Mouse (Mus musculus): ENCODE measurements around the gene Inha.

Gene Inha

DNA sequence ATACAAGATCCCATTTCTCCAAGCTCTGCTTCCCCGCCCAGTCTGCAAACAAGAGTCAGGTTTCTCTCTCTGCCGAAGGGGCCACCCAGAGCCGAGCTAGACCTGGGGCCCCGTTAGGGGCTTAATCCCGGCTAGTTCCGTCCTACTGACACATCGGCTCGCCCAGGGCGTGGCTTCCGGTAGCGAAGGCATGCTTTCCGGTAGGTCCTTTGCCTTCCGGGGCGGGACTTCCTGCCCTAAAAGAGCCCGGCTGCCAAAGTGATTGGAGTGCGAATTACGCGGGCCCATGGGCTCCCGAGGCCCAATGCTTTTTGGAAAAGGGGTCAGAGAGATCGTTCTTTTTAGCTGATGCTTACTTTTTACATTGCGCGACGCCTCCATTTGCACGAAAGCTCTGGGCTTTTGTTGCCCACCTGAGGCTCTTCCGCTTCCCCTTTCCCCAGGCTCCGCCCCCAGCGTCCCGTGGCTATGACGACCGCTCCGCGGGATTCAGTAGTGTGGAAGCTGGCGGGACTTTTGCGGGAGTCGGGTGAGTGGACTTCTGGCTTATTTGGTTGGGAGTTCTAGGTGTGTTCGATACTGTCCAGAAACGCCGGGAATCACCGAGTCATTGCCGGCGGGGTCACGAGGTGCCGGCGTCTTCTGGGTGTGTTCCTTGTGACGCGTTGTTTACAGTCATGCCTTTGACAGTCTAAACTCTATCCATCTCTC lies 14.6 kb downstream of the Inha start, which contains the start of gene Stk11ip:
TSS of gene Stk11ip (plus strand) at position 209 of the 711 bp plus-strand sequence.
- DNase-seq = peak; percentile 84

DNA sequence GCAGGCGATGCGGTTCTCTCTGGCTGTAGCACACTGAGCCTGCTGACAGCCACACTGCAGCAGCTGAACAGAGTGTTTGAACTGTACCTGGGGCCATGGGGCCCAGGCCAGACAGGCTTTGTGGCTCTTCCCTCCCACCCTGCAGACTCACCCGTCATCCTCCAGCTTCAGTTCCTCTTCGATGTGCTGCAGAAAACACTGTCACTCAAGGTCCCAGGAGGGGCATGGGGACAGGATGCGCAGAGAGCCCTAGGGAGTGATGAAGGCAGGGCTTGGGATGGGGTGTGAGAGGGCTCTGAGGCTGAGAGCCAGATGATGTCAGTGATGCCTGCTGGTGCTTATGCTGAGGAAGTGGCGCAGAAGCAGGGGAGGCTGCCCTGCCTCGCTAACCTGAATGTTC lies 17.8 kb downstream of the Inha start:
- no peak for DNase-seq

DNA sequence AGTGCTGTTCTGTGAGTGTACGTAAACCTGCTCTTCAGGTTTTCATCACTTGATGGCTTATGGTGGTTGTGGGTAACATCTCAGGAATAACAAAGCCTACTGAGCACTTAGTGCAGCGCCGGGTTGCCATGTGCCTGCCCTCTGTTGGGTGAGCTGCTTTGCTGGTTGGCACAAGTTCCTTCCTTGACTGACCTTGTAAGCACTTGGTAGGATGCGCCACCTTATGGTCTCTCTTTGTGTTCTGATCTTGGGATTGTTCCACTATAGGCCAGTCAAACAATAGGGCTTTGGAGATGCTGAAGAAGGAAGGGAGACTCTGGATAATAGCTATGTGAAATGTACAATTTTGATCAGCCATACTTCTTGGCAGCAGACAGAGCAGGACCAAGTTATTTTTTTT lies 23.7 kb downstream of the Inha start:
- no peak for DNase-seq

DNA sequence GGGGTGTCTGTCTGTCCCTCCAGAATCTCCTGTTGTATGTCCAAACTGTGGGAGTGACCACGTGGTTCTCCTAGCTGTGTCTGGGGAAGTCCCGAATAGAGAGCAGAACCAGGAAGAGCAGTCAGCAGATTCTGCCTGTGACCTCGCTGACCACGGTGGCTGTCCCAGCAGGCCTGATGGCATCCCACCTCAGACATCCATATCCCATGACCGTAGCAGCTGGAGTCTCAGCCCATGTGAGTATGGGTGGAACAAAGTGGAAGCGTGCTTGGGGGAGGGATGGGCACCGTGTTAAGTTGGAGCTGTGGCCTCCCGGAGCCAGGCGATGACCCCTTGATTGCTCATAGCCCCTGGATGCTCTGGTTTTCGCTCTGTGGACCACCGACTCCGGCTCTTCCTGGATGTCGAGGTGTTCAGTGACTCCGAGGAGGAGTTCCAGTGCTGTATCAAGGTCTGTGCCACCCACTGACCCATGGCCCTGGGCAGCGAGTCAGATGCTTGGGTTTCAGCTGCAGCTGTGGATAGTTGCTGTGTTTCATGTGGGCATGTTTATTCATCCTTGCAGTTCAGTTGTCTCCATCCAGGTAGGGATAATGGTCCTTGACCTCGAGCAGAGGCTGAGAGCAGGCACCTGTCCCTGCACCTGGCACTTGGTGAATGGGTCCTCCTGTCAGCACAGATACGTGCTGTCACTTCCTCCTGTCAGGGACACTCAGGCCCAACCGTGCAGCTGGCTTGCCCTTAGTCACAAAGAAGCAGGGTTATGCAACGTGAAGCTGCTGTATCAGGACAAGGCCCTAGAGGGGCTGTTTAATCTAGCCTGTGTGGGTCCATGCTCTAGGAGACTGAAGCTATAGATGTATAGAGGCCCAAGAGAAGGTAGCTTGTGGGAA lies 25.6 kb downstream of the Inha start:
- no peak for DNase-seq

DNA sequence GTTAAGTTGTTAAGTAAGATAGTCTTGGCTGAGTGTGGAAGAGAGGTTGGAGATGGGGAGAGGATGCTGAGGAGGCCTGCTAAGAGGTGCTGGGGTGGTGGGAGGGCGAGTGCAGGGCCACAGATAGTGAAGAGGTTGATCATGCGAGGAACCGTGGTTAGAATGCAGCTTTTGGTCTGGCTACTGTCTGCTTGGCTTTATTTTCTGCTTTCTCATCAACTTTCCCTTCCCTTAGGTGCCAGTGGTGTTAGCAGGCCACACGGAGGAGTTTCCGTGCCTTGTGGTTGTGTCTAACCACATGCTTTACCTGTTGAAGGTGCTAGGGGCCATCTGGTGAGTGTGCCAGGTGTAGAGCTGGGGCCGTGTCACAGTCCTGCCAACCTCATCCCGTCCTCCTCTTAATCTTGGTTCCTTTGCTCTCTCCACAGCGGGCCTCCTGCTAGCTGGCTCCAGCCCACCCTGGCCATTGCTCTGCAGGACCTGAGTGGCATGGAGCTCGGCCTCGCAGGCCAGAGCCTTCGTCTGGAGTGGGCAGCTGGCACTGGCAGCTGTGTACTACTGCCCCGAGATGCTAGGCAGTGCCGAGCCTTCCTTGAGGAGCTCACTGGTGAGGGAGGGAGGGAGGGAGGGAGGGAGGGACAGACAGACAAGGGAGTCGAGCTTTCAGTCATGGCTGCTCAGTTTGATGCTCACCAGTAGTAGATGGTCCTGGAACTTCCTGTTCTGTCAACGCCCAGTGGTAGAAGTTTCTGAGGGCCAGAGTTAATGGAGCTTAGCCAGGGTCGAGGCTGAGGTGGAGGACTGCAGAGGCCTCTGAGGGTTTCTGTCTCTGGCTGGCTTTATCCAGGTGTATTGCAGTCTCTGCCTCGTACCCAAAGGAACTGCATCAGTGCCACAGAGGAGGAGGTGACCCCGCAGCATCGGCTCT lies 26.7 kb downstream of the Inha start:
- DNase-seq = no peak

DNA sequence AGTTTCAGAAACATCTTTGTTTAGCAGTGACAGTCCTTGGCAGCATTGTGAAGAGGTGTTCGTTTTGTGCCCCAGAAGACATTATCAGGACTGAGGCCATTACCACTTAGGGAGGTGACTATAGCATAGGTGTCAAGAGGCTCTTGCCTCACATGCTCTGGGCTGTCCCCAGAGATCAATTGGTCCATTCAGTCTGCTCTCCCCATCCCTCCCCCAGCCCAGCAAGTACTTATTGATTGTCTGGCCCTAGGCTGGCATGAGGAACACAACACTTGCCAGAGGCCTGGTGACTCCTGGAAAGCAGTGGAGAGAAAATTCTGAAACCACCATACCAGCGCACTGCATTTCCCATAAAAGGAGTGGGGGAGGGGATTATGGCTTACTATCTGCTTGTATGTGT lies 30.7 kb downstream of the Inha start:
- DNase-seq = no peak

DNA sequence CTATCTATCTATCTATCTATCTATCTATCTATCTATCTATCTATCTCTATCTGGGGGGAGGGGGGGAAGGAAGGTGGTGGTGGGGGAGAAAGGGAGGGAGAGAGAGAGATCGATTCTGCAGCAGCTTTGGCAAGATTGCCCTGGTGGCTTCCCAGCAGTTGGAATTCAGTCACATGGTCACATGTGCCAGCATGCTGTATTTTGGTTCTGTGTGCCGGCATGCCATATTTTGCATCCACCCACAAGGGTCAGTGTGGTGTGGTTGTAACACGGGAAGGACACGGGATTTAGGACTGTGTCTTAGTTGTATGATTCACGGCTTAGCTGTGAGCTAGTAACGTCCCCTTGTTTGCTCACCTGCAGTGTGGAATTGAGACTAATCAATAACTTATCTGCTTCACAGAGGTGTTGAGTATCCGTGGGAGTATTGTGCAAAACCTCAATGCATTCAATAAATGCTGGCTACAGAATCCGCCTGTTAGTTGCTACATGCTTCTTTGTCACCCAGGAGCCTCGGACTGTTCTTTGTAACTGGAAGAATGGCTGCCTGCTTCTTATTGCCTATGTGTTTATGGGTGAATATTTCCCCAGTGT lies 31.8 kb downstream of the Inha start:
- DNase-seq = no peak

DNA sequence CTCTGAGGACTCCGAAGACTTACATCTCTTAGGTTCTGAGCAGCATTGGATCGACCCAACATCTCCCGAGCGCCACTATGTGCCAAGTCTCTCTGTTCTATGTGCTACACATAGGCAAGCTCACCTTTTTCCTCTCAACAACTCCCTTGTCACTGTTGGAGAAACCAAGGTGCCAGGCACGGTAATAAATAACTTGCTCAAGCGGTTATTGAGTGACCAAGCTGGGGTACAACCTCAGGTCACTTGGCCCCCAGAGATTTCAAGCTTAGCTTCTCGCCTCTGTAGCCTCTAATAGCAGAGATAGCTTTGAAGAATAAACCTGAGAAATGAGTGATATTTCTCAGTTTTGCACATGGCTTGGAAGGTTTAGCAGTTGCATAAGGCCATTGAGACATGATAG lies 34.6 kb downstream of the Inha start:
- DNase-seq = no peak

DNA sequence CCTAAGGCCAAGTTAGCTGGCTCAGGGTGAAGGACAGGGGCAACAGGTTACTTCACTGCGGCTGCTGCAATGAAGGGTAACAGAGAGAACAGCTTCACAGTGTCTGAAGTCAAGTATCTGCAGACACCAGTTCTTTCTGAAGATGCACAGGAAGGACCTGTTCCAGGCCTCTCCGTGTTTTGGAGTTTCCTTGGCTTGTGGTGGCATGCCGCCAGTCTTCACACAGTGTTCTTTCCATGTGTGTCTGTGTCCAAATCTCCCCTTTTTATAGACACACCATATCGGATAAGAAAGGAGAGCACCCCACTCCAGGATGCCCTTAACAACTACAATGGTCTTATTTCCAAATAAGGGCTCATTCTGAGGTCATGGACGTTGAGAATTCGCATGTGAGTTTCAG lies 37.5 kb downstream of the Inha start:
- no peak for DNase-seq

DNA sequence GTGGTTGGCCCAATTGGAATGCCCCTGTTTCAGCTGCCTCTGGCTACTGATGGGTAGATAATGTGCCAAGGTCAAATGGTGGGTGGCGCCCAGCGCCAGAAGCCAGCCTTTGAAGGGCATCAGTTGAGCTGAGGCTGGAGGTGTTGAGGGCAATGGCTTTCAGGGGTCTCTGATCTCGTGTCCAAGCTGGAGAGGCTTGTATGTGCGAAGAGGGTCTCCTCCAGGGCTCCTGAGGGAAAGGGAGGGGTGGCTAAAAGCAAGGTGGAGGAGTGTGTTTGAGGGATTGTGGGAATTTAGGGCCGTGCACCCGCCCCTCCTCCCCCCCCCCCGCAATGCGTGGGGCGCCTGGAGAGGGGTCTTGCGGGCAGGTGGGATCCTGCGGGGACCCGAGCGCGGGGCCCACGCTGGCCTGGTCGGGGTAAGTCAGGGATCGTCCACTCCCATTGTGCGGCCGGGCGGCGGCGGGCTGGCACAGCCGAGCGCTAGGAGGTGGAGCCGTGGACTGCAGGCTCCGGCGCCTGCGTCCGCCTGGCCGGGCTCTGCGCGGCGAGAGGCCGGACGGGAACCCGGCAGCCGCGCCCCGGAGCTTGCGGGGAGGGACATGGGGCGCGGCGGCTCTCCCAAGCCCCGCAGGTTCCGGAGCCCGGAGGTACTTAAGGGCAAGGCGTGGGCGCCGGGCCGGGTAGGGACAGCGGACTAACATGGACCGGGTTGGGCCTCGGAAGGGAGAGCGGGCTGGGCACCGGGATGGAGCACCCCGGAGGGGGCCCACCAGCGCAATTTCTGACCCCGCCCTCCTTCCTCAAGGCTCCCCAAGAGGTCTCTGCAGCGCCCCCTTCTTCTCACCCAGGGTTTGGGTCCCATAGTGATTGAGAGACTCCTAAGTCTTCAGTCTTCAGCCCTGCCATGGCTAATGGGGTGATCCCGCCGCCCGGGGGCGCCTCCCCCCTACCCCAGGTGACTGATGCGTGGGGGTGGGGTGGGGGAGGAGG lies 39.4 kb downstream of the Inha start, which contains the start of gene Slc4a3:
TSS of gene Slc4a3 (plus strand) at position 302 of the 992 bp plus-strand sequence.
- peak; percentile 75 for DNase-seq

DNA sequence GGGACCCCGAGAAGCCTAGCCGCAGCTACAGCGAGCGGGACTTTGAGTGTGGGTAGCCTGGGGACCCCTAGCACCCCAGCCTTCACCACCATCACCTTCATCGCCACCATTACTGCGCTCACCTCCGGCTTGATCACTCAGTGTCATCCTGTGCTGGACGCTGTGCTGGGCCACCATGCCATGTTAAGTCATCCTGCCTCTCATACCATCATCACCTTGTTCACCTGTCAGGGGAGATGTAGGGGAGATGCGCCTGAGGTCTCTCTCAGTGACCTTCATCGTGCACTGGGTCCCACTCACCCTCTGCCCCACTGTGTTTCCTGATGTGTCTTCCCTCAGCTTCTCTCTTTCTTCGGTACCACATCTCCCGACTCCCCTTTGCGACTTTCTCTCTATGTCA lies 40.5 kb downstream of the Inha start:
- no peak for DNase-seq

DNA sequence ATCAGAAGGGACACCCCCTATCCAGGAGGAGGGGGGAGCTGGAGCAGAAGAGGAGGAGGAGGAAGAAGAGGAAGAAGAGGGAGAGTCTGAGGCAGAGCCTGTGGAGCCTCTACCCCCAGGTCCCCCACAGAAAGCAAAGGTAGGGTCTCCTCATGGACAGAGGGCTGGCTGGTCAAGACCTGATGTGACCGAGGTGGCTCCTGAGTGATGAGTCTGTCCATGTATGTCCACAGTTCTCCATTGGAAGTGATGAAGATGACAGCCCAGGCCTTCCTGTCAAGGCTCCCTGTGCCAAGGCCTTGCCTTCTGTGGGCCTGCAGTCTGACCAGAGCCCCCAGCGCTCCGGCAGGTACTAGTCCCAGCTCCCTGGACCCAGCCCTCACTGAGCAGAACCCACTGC lies 41.2 kb downstream of the Inha start:
- no peak for DNase-seq

DNA sequence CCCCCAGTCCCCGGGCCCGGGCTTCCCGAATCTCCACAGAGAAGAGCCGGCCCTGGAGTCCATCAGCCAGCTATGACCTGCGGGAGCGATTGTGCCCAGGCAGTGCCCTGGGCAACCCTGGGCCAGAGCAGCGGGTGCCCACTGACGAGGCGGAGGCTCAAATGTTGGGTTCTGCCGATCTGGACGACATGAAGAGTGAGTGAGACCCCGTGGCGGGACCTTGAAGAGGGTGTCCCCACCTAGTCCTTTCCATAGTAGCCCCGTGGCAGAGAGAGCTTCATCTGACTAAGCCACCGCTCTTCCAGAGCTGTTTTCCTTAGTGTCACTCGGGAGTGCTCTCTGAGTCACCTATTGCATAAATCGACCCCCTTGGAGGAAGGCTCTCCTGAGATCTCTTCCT lies 42.0 kb downstream of the Inha start:
- no peak for DNase-seq

DNA sequence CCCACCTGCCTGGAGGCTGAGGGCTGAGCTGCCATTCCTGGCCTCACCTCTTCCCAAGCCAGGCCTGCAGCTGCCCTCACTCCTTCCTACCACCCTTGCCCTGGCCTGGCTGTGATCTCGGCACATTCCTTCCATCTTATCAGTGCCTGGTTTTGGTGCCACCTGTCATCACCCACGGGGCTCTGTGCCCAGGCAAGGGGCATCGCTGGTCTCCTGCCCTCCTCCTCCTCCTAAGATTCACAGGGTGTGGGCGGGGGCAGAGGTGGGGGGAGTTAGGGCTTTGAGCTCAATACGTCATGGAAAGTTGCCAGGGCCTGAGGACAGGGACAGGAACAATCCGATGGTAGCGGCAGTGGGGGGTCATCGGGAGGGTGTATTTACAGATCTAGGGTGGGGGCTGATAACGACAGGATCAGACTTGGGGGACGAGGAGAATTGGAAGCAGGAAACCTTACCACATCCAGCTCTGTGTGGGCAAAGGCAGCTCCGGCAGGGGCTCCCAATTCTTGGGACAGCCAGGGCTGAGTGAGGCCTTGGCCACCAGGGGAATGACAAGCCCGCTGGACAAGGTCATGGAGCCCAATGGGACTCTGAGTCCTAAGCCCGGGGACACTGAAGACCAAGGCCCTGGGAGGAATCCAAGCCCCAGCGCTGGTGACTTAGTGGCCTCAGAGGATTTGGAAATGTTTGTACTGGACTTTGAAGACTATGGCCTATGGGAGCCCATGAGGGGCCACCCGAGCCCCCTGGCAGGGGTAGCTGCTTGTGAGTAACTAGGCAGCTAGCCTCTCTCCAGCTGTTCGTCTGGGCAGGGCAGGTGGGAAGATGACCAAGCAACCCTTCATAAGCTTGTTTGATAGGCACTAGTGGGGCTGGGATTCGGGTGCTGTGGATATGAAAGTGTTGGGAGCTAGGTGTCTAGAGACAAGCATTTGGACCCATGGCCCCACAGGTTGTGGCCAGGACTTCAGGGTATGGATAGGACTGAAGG lies 42.7 kb downstream of the Inha start:
- DNase-seq = no peak

DNA sequence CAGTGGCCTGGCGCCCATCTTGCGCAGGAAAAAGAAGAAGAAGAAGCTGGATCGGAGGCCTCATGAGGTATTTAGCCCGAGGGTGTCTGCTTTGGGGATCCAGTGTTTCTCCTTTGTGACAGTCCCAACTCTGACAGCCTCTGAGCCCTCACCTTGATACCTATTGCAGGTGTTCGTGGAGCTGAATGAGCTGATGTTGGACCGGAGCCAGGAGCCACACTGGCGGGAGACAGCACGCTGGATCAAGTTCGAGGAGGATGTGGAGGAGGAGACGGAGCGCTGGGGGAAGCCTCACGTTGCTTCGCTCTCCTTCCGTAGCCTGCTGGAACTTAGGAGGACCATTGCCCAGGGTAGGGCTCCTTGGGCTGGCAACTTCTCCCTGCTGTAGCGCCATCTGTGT lies 43.7 kb downstream of the Inha start:
- DNase-seq = no peak

DNA sequence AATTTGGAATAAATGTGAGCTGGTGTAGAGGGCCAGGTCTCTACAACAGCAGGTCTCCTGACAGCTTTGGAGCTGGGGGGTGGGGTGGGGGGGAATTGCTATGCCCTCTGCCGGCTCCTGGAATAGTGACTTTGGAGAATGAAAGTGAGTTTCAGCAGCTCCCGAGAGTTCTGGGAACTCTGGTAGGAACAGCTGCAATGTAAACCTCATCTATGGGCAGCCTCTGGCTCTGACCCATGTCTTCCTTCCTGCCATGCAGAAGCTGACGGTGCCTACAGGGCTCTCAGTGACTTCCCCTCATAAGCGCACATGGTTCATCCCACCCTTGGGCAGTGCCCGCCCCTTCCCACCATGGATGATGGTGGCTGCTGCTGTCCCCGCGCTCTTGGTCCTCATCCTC lies 48.8 kb downstream of the Inha start:
- DNase-seq = no peak

DNA sequence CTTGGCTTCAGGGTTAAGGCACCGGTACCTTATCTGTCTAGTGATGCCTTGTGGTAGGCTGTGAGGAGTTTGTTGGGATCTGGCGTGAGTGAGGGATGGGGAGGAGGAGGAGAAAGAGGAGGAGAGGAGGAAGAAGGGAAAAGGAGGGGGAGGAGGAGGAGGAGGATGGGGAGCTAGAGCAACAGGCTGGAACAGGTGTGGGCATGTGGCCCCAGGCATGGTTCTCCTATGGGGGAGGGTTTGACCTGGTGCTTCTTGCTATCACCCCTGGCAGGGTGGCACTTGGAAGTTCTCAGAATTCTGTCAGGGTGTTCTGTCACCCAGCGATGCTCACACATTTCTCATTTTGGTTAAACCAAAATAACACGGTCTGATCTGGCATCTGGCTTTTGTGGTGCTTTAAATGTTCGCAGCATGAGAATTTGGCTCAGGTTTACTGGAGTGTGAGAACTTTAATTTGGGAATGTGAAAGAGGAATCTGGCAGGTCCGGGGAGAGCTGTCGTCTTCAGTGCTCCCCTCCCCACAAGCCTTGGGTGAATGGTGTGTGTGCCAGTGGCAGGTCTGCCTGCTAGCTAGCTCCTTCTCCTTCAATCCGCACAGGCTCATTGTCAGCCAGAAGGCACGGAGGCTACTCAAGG lies 49.4 kb downstream of the Inha start:
- no peak for DNase-seq

DNA sequence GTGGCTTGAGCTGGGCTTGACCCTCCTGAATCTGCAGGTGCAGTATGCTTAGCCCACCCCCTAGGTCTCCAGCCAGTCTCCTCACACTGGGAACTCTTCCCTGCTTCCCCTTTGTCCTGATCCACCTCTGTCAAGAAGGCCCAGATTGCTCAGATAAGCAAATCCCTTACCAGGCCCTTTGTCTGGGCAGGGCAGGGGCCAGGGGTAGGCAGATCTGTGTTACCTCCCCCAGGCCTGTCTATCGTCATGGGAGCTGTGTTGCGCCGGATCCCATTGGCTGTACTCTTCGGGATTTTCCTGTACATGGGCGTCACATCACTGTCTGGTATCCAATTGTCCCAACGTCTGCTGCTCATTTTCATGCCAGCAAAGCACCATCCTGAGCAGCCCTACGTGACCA lies 50.2 kb downstream of the Inha start:
- DNase-seq = no peak

DNA sequence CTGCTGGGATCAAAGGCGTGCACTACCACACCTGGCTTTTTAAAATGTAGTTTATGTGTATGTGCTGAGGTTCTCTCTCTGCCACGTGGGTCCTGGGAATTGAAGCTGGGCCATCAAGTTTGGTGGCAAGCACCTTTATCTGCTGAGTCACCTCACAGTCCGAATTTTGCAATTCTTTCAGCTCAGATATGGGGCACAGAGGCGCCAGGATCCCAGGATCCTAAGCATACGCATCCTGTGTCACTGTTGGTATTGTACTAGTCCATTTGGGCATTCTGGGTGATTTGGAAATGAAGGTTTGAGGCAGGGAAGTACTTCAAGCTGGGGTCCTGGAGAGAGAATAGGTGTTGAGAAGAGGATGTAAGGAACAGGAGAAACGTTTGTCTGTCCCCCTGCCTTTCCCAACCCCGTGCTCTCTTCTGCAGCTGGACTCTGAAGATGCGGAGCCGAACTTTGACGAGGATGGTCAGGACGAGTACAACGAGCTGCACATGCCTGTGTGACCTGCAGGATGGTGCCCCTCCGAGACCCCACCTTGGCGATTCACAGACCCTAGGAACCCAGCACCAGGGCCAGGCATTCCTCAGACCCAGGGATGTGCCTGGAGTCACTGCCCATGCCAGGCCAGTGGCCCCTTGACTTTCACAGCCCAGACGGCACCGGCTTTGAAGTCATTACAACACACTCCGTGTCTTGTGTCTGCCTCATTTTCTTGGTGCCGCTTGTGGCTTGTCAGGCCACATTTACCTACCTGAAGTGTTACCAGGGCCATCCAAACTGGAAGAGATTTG lies 51.7 kb downstream of the Inha start:
- no peak for DNase-seq
